ENCODE assay signal across 8 mouse cellular contexts in the genomic region with DNA sequence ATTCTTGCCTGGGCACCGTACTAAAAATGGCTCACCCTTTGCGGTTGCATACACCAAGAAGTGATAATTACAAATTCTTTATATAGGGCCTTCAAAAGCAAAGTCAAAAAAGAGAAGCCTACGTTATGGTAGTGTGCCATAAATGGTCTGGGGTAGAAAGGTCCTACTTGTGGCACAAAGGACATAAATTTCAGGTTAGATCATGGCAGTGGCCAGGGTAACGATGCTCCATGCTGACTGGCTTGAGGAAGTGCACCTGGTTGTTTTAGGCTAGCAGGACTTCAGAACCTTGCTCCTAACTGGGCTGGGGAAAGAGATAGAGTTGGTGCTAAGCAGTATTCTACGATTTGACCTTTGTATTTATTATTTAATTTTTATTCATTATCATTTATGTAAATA. TPM values are rescaled to one million over a fixed set of nuclear protein-coding genes. Genes with fewer than 3 reads are reported as not detected.
DNase-seq lines count a peak whose midpoint lies in the region; ATAC-seq and TF ChIP-seq lines count a peak whose summit lies in the region.

No protein-coding gene starts in this region.

- WGBS in spleen, adult 2 months: 21% methylated on average over 5 of the region's 5 CpGs
- 31% methylated on average over 5 of the region's 5 CpGs for WGBS in liver, embryonic 12.5 days (ENCODE audit: insufficient replicate concordance)
- WGBS in stomach, embryonic 16.5 days: 14% methylated on average over 5 of the region's 5 CpGs

- H3K36me3 ChIP-seq in spleen, adult 2 months (ENCODE audit: control insufficient read depth, insufficient read depth, low read length): peaks cover 4% of the 10 kb centered on the region
- peaks cover 32% of the 10 kb centered on the region for H3K36me3 ChIP-seq in liver, embryonic 12.5 days
- peaks cover 8% of the 10 kb centered on the region; the same call in 1 of the 2 replicates for H3K36me3 ChIP-seq in stomach, embryonic 16.5 days (ENCODE audit: control insufficient read depth, insufficient read depth, low read length)

- no peak for TF ChIP-seq POLR2A in spleen, adult 2 months (IDR thresholded peaks at IDR 0.05; ENCODE audit: low read depth, low read length)

- TF ChIP-seq CTCF in spleen, adult 2 months (IDR thresholded peaks at IDR 0.05; ENCODE audit: extremely low read depth, insufficient read depth, insufficient read length, insufficient replicate concordance): no peak

- no peaks in the 10 kb centered on the region for H3K9me3 ChIP-seq in liver, embryonic 12.5 days (replicated peaks)
- no peaks in the 10 kb centered on the region for H3K9me3 ChIP-seq in stomach, embryonic 16.5 days (replicated peaks; ENCODE audit: control insufficient read depth, low read length)

- H3K4me2 ChIP-seq in liver, embryonic 12.5 days: peak overlapping the region; percentile 96
- H3K4me2 ChIP-seq in stomach, embryonic 16.5 days (ENCODE audit: low read depth, low read length): peak overlapping the region; percentile 63

- no peaks in the 10 kb centered on the region for H3K27me3 ChIP-seq in spleen, adult 2 months (ENCODE audit: control insufficient read depth, insufficient read depth, low read length)
- H3K27me3 ChIP-seq in liver, embryonic 12.5 days (replicated peaks): no peaks in the 10 kb centered on the region
- no peaks in the 10 kb centered on the region for H3K27me3 ChIP-seq in stomach, embryonic 16.5 days (ENCODE audit: control insufficient read depth, insufficient read depth, low read length)

- no peaks in the 10 kb centered on the region; the same call in 1 of the 2 replicates for H3K4me1 ChIP-seq in spleen, adult 2 months (ENCODE audit: control insufficient read depth, insufficient read depth, insufficient read length)
- H3K4me1 ChIP-seq in liver, embryonic 12.5 days: peaks cover 18% of the 10 kb centered on the region
- H3K4me1 ChIP-seq in stomach, embryonic 16.5 days (ENCODE audit: control insufficient read depth, insufficient read depth, low read length): peaks cover 7% of the 10 kb centered on the region; the same call in 1 of the 2 replicates

- H3K27ac ChIP-seq in spleen, adult 2 months (ENCODE audit: insufficient read depth, low read length): no peak overlapping the region
- H3K27ac ChIP-seq in liver, embryonic 12.5 days: peak overlapping the region; percentile 86; the same call in 1 of the 2 replicates
- peak overlapping the region; percentile 89 for H3K27ac ChIP-seq in stomach, embryonic 16.5 days (ENCODE audit: low read length)

- peak; percentile 34 for ATAC-seq in cerebellum, adult (ENCODE audit: insufficient number of reproducible peaks, low FRiP score, low TSS enrichment)
- peak; percentile 27 for ATAC-seq in liver, embryonic 12.5 days
- ATAC-seq in stomach, embryonic 16.5 days (ENCODE audit: insufficient read depth, low FRiP score): peak; percentile 33; the same call in 1 of the 2 replicates

- H3K9ac ChIP-seq in liver, embryonic 12.5 days: peak overlapping the region; percentile 86; the same call in 1 of the 2 replicates
- peak overlapping the region; percentile 91 for H3K9ac ChIP-seq in stomach, embryonic 16.5 days (ENCODE audit: low read length)

- DNase-seq in cerebellum, postnatal 14 days: no peak
- DNase-seq in spleen, adult 2 months (ENCODE audit: low read depth in 1 of 2, low spot score in 2 of 2): no peak
- DNase-seq in spleen, postnatal 14 days (ENCODE audit: low spot score in 2 of 2): no peak
- DNase-seq in layer of hippocampus, postnatal 25 days (ENCODE audit: extremely low spot score in 1 of 2, low spot score in 1 of 2): no peak
- DNase-seq in ovary, postnatal 36 days (ENCODE audit: low spot score): no peak

- peak overlapping the region; percentile 84 for H3K4me3 ChIP-seq in spleen, adult 2 months (ENCODE audit: extremely low read depth, insufficient read depth, insufficient read length)
- peak overlapping the region; percentile 83 for H3K4me3 ChIP-seq in liver, embryonic 12.5 days
- H3K4me3 ChIP-seq in stomach, embryonic 16.5 days (replicated peaks; ENCODE audit: low read length): peak overlapping the region; percentile 92

RNA-seq across cellular contexts. Expression of gene Nit2, which starts 0.4 kb away (rescaled TPM):
- polyA plus RNA-seq in spleen, adult 2 months (2012; rRNA removed): 7.1 and 9.1 TPM in 2 replicates
- 42.5 and 42.6 TPM in 2 replicates for polyA plus RNA-seq in liver, embryonic 12.5 days (2016; fragmentation: Nextera tagmentation; extraction: Ambion mirVana)
- 71.8 and 72.8 TPM in 2 replicates for polyA plus RNA-seq in stomach, embryonic 16.5 days (2015; fragmentation: Nextera tagmentation; extraction: Ambion mirVana)
- total RNA-seq in layer of hippocampus, postnatal 25 days (2021): 10 to 100 TPM; 15.5 to 17.0 TPM

RNA-seq across cellular contexts. Expression of gene Tomm70a, which starts 46.0 kb away (rescaled TPM):
- polyA plus RNA-seq in spleen, adult 2 months (2012; rRNA removed): 5.6 and 8.7 TPM in 2 replicates
- polyA plus RNA-seq in liver, embryonic 12.5 days (2016; fragmentation: Nextera tagmentation; extraction: Ambion mirVana): 50.7 and 51.2 TPM in 2 replicates
- 29.3 and 31.5 TPM in 2 replicates for polyA plus RNA-seq in stomach, embryonic 16.5 days (2015; fragmentation: Nextera tagmentation; extraction: Ambion mirVana)
- total RNA-seq in layer of hippocampus, postnatal 25 days (2021): 100 to 1,000 TPM in 1 of 2 experiments, 10 to 100 TPM in 1; 98.8 to 104 TPM
